Mouse (Mus musculus) intestine, embryonic 16.5 days (tissue): Measurements from ENCODE around the gene Ndufb6. TPM values are rescaled to one million over a fixed set of nuclear protein-coding genes. Genes with fewer than 3 reads are reported as not detected.

Experiments used
- ATAC-seq: fragments of 200-750 bp; cut with Nextera tagmentation; 2 replicates; pipeline ENCODE4 v1.8.0; 2017; ENCODE audit warnings: moderate TSS enrichment, moderate library complexity
- H3K27ac ChIP-seq: fragments of 300-500 bp; sonication (generic); 2 replicates; pipeline ENCODE4 v1.5.1; 2014; ENCODE audit warnings: mild to moderate bottlenecking, low read length
- H3K27me3 ChIP-seq: fragments of 300-500 bp; sonication (generic); replicated peaks from 2 replicates; pipeline ENCODE4 v1.6.1; 2014; ENCODE audit warnings: low read length, control low read depth, mixed read lengths; ENCODE audit not compliant: control insufficient read depth, insufficient read depth
- H3K36me3 ChIP-seq: fragments of 300-500 bp; sonication (generic); 2 replicates; pipeline ENCODE4 v1.6.1; 2014; ENCODE audit warnings: low read length, control low read depth; ENCODE audit not compliant: control insufficient read depth, insufficient read depth
- H3K4me1 ChIP-seq: fragments of 300-500 bp; sonication (generic); 2 replicates; pipeline ENCODE4 v1.6.1; 2014; ENCODE audit warnings: low read length, control low read depth, mixed read lengths; ENCODE audit not compliant: control insufficient read depth, insufficient read depth
- H3K4me2 ChIP-seq: fragments of 300-500 bp; sonication (generic); 2 replicates; pipeline ENCODE4 v1.6.1; 2014; ENCODE audit warnings: low read depth, low read length, control low read depth
- H3K4me3 ChIP-seq: fragments of 300-500 bp; sonication (generic); 2 replicates; pipeline ENCODE4 v1.5.1; 2014; ENCODE audit warnings: mild to moderate bottlenecking, low read length
- H3K9ac ChIP-seq: fragments of 300-500 bp; sonication (generic); 2 replicates; pipeline ENCODE4 v1.6.1; 2014; ENCODE audit warnings: low read depth, low read length
- H3K9me3 ChIP-seq: fragments of 300-500 bp; sonication (generic); 2 replicates; pipeline ENCODE4 v1.6.1; 2016; ENCODE audit warnings: low read length, control low read depth; ENCODE audit not compliant: control insufficient read depth
- WGBS: fragments of 180-500 bp; shearing (Covaris S2); extraction: QIAGEN DNeasy Blood & Tissue Kit; methylation state at CpG from one replicate; pipeline ENCODE4 v1.1.7; 2014; 5-methylcytosine and 5-hydroxymethylcytosine counted together
- polyA plus RNA-seq: library from polyadenylated mRNA; unstranded; fragments of >200 nt; fragmentation: Nextera tagmentation; extraction: Ambion mirVana; gene quantifications from 2 replicates; pipeline ENCODE4 v1.2.1, GENCODE M21; 2015

The Ndufb6 gene
- polyA plus RNA-seq, 1 experiment from 2014 or later: 413 TPM

DNA sequence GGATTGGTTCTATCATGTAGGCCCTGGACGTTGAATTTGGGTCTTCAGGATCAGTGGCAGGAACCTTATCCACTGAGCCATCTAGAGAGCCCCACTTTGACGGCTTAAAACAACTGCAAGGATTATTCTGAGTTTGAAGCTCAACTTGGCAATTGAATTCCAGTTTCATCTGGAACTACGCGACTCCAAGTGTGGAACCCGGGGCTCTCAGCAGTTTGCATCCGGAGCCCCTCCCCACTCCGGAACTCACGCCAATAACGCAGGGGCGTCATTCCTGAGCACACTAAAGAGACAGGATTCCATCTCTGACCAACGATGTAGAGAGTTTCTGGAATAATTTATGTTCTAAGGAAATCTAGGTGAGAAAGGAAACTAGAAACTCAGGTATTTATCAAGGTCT lies 52.1 kb downstream of the Ndufb6 start:
- Histone ChIP-seq H3K4me1 (no peaks in the 10 kb centered on the region), H3K27me3 (no peaks in the 10 kb centered on the region)
- WGBS: 81% methylated on average over 11 of the region's 11 CpGs

GRCm38 (mm10) chr4:40226095-40226494 lies 53.1 kb downstream of the Ndufb6 start:
- no peak for ATAC-seq
- H3K4me1 ChIP-seq: peaks cover 1% of the 10 kb centered on the region; the same call in 1 of the 2 replicates
- H3K9me3 ChIP-seq: no peaks in the 10 kb centered on the region
- 57% methylated on average over 5 of the region's 5 CpGs for WGBS
- no peak overlapping the region for H3K27ac ChIP-seq
- no peak overlapping the region for H3K9ac ChIP-seq
- no peak overlapping the region for H3K4me2 ChIP-seq
- H3K4me3 ChIP-seq: no peak overlapping the region
- no peaks in the 10 kb centered on the region for H3K27me3 ChIP-seq
- no peaks in the 10 kb centered on the region for H3K36me3 ChIP-seq

More for the DNA sequence above, 52.1 kb downstream of the Ndufb6 start:
- no peak for ATAC-seq
- no peak overlapping the region for H3K9ac ChIP-seq
- H3K4me2 ChIP-seq: no peak overlapping the region
- H3K9me3 ChIP-seq: no peaks in the 10 kb centered on the region
- no peak overlapping the region for H3K4me3 ChIP-seq
- H3K27ac ChIP-seq: no peak overlapping the region
- H3K36me3 ChIP-seq: no peaks in the 10 kb centered on the region

- 40% methylated on average over 21 of the region's 21 CpGs for WGBS
- Histone ChIP-seq H3K4me3 (no peak overlapping the region), H3K27ac (no peak overlapping the region), H3K4me1 (peaks cover 9% of the 10 kb centered on the region; the same call in 1 of the 2 replicates), H3K9me3 (no peaks in the 10 kb centered on the region), H3K4me2 (no peak overlapping the region), H3K9ac (no peak overlapping the region), H3K36me3 (no peaks in the 10 kb centered on the region), H3K27me3 (no peaks in the 10 kb centered on the region)
- no peak for ATAC-seq
These were observed 57.2 kb downstream of the Ndufb6 start for GRCm38 (mm10) chr4:40221876-40222585.

- Histone ChIP-seq H3K9ac (no peak overlapping the region), H3K4me2 (0 out of 2 replicates have a peak overlapping the region, but pooled peaks have one; percentile 9), H3K27me3 (no peaks in the 10 kb centered on the region), H3K36me3 (no peaks in the 10 kb centered on the region), H3K27ac (no peak overlapping the region), H3K4me3 (no peak overlapping the region), H3K9me3 (no peaks in the 10 kb centered on the region), H3K4me1 (peaks cover 9% of the 10 kb centered on the region; the same call in 1 of the 2 replicates)
- ATAC-seq: peak; percentile 52; the same call in 1 of the 2 replicates
- WGBS: 25% methylated on average over 14 of the region's 14 CpGs
These were observed 58.0 kb downstream of the Ndufb6 start for GRCm38 (mm10) chr4:40221004-40221760.

Other genes with a start within 250 kb of the Ndufb6 start
- 79.0 and 88.1 TPM in 2 replicates for gene Aco1, start 136.3 kb downstream of the Ndufb6 start, polyA plus RNA-seq
- 9.9 and 10.8 TPM in 2 replicates for gene Ddx58, start 39.6 kb downstream of the Ndufb6 start, polyA plus RNA-seq
- gene Smim27, start 9.8 kb downstream of the Ndufb6 start, polyA plus RNA-seq: 27.4 and 28.9 TPM in 2 replicates
- 30.4 and 31.4 TPM in 2 replicates for gene Topors, start 9.6 kb downstream of the Ndufb6 start, polyA plus RNA-seq
- 1.0 and 1.3 TPM in 2 replicates for gene Tmem215, start 192.8 kb upstream of the Ndufb6 start, polyA plus RNA-seq